Mouse (Mus musculus) myocyte (in vitro differentiated cells): ENCODE measurements around the gene Colec11.

Experiments used
- POLR2A ChIP-seq: IDR thresholded peaks from one replicate; pipeline ENCODE4 v1.6.1; 2011; ENCODE audit warnings: low read depth, mild to moderate bottlenecking, control low read depth, moderate library complexity; ENCODE audit not compliant: insufficient read length
- POLR2AphosphoS2 ChIP-seq: IDR thresholded peaks from one replicate; pipeline ENCODE4 v1.6.1; 2011; ENCODE audit warnings: low read depth, control low read depth; ENCODE audit not compliant: insufficient read length
- REST ChIP-seq: IDR thresholded peaks from one replicate; pipeline ENCODE4 v1.6.1; 2011; ENCODE audit warnings: mild to moderate bottlenecking, control low read depth, moderate library complexity; ENCODE audit not compliant: insufficient read depth, insufficient read length
- TCF12 ChIP-seq: IDR thresholded peaks from one replicate; pipeline ENCODE4 v1.6.1; 2011; ENCODE audit warnings: mild to moderate bottlenecking, control low read depth; ENCODE audit not compliant: poor library complexity, insufficient read depth, severe bottlenecking
- USF1 ChIP-seq: IDR thresholded peaks from one replicate; pipeline ENCODE4 v1.6.1; 2011; ENCODE audit warnings: low read depth, mild to moderate bottlenecking, control low read depth, moderate library complexity

DNA sequence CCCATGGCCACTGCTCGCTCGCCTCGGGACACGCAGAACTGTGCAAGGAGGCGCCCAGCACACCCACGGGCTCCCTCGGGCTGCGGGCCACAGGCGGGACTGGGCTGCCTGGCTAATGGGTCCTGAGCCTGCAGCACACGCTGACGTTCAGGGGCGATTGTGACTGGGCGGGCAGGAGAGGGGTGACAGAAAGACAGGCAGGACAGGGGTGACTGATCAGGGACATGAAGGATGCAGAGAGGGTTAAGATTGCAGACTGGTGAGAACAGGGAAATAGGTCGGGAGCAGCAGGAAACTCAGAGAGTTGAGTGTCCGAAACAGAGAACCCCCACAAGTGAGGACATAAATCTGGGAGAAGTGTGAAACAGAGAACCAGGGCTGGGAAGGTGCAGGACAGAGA, 70.9 kb downstream of the Colec11 start, which contains the start of gene Dcdc2c:
- TF ChIP-seq POLR2A (no peak), TCF12 (no peak), USF1 (no peak), REST (no peak), POLR2AphosphoS2 (no peak)
